Mouse (Mus musculus) olfactory bulb, adult 2 months (tissue): ENCODE data around the gene Slco3a1.

ENCODE experiments used
- CTCF ChIP-seq: fragments of 200-500 bp; IDR thresholded peaks from 2 replicates; pipeline ENCODE4 v1.5.1; 2012; ENCODE audit warnings: low read depth, mild to moderate bottlenecking, low read length, moderate library complexity; ENCODE audit not compliant: insufficient read depth
- POLR2A ChIP-seq: fragments of 200-500 bp; IDR thresholded peaks from 2 replicates; pipeline ENCODE4 v1.6.1; 2012; ENCODE audit warnings: mild to moderate bottlenecking, low read depth, low read length, moderate library complexity; ENCODE audit not compliant: insufficient read depth

DNA sequence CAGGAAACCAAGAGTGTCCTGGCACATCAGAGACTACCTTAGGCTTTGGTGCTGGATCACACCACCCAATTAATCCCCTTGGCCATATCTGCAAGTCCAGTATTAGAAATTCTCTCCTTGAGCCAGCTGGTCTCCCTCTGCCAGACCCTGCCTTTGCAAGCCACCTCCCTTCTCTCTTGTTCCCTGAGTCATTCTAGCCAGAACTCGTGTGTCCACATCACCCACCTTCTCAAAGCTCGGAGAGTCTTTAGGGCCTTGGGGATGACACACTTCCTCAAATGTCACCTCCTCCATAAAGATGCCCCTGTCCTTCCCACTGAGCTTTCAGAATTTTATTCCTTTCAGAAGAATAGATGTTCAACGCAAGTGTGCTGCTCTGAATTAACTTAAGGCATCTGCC lies 172.3 kb downstream of the Slco3a1 start:
- no peak for TF ChIP-seq CTCF
- TF ChIP-seq POLR2A, result no peak
